Comparison of ENCODE assay signal across 20 mouse cellular contexts in the genomic region with DNA sequence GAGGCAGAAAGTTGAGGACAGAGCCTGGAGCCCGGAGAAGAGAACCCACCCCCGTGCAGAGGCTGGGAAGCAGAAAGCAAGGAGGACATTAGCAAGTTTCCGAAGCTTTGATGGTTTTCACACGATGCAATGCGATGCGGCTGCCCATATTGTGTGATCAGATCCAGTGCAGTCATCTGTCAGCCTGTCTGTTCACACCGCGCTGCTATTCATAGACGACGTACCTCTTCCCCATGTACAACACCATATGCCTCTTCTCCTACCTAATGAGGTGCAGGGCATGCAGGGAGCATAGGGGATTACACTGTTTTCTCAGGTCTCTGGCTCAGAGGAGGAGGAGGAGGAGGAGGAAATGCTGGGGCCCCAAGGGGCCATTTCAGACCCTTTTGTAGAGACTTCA. TPM values are rescaled to one million over a fixed set of nuclear protein-coding genes. Genes with fewer than 3 reads are reported as not detected.
"Had no signal": no experiment of that assay in that cellular context is flagged by ENCODE, and none has a peak within 500 bp of the region (broad histone marks: within the 10 kb centered on the region; RNA-seq: fewer than 3 reads in every experiment).

No protein-coding gene starts in this region.

- DNase-seq: kidney, postnatal 14 days; lung, embryonic 14.5 days; lung, postnatal 10 days; lung, postnatal 4 days; retina, postnatal 1 day; thymus, adult 2 months; thymus, postnatal 25 days had no signal

- H3K4me2 ChIP-seq: liver, embryonic 11.5 days; liver, embryonic 15.5 days; lung, embryonic 14.5 days; midbrain, embryonic 11.5 days; midbrain, embryonic 15.5 days; neural tube, embryonic 13.5 days; stomach, embryonic 15.5 days had no signal

- H3K27ac ChIP-seq: limb, embryonic 10.5 days; liver, embryonic 15.5 days; midbrain, embryonic 15.5 days; neural tube, embryonic 13.5 days; stomach, embryonic 15.5 days had no signal

- ATAC-seq: midbrain, embryonic 15.5 days had no signal

- H3K27me3 ChIP-seq: liver, embryonic 15.5 days; stomach, embryonic 15.5 days had no signal

- H3K9ac ChIP-seq: liver, embryonic 15.5 days; lung, embryonic 14.5 days; midbrain, embryonic 15.5 days; neural tube, embryonic 13.5 days; stomach, embryonic 15.5 days had no signal

- H3K4me1 ChIP-seq: liver, embryonic 15.5 days; midbrain, embryonic 15.5 days; stomach, embryonic 15.5 days had no signal

- H3K9me3 ChIP-seq: limb, embryonic 10.5 days; liver, embryonic 15.5 days; midbrain, embryonic 15.5 days; neural tube, embryonic 13.5 days; stomach, embryonic 15.5 days had no signal

- H3K4me3 ChIP-seq: limb, embryonic 10.5 days; liver, embryonic 15.5 days; midbrain, embryonic 15.5 days; neural tube, embryonic 13.5 days; stomach, embryonic 15.5 days had no signal

- H3K36me3 ChIP-seq: limb, embryonic 10.5 days; liver, embryonic 15.5 days; midbrain, embryonic 15.5 days; neural tube, embryonic 13.5 days; stomach, embryonic 15.5 days had no signal

RNA-seq across cellular contexts. Expression of a gene that starts 14.1 kb away (rescaled TPM):
- total RNA-seq: megakaryocyte, adult 5-6 weeks had no signal
- polyA plus RNA-seq: large intestine, adult 2 months; limb, embryonic 14.5 days; liver, embryonic 11.5 days; liver, embryonic 15.5 days; lung, embryonic 14.5 days; spleen, adult 2 months; stomach, embryonic 15.5 days; testis, adult 2 months; thymus, adult 2 months had no signal

RNA-seq across cellular contexts. Expression of a gene that starts 28.6 kb away (rescaled TPM):
- total RNA-seq: megakaryocyte, adult 5-6 weeks had no signal
- polyA plus RNA-seq: large intestine, adult 2 months; liver, embryonic 15.5 days; lung, embryonic 14.5 days; spleen, adult 2 months; stomach, embryonic 15.5 days; thymus, adult 2 months had no signal

RNA-seq across cellular contexts. Expression of a gene that starts 38.4 kb away (rescaled TPM):
- total RNA-seq: megakaryocyte, adult 5-6 weeks had no signal
- polyA plus RNA-seq: large intestine, adult 2 months; liver, embryonic 11.5 days; liver, embryonic 15.5 days; lung, embryonic 14.5 days; spleen, adult 2 months; stomach, embryonic 15.5 days; thymus, adult 2 months had no signal

RNA-seq across cellular contexts. Expression of a gene that starts 53.5 kb away (rescaled TPM):
- total RNA-seq: left cerebral cortex, adult 18-20 months; megakaryocyte, adult 5-6 weeks had no signal
- polyA plus RNA-seq: large intestine, adult 2 months; limb, embryonic 10.5 days; liver, embryonic 11.5 days; liver, embryonic 15.5 days; lung, embryonic 14.5 days; spleen, adult 2 months; stomach, embryonic 15.5 days; testis, adult 2 months; thymus, adult 2 months had no signal
